Mouse (Mus musculus) kidney, adult 11 months (tissue): ENCODE data around the gene Tdrd12.
A peak's percentile ranks its signal among the peaks of the same experiment; 100 is the strongest.
"Not testable (repeated sequence)": the region's sequence is repeated elsewhere in the genome, so short reads cannot be mapped to it uniquely, and the experiment has no call there.

Source experiments
- DNase-seq: peaks from one replicate; pipeline ENCODE4 v3.0.0; 2022

The Tdrd12 gene

GRCm38 (mm10) chr7:35537562-35537961, at the start of gene Tdrd12:
Tdrd12 (minus strand) TSS chr7:35537745.
- no peak for DNase-seq

GRCm38 (mm10) chr7:35586906-35587445, 49.4 kb upstream of the Tdrd12 start:
- no peak for DNase-seq

GRCm38 (mm10) chr7:35586055-35586905, 48.7 kb upstream of the Tdrd12 start, which contains the start of gene Ankrd27:
Ankrd27 (plus strand) TSS chr7:35586244.
- peak; percentile 97 for DNase-seq

- no peak for DNase-seq
Measured at GRCm38 (mm10) chr7:35585191-35586054, 47.9 kb upstream of the Tdrd12 start, which contains the start of gene Rgs9bp. Rgs9bp (minus strand) TSS chr7:35585582.

GRCm38 (mm10) chr7:35584786-35585190, 47.2 kb upstream of the Tdrd12 start:
- DNase-seq = no peak

- no peak for DNase-seq
Measured at GRCm38 (mm10) chr7:35584068-35584785, 46.7 kb upstream of the Tdrd12 start.

- no peak for DNase-seq
Measured at GRCm38 (mm10) chr7:35583476-35584025, 46.0 kb upstream of the Tdrd12 start.

GRCm38 (mm10) chr7:35582719-35583118, 45.2 kb upstream of the Tdrd12 start:
- no peak for DNase-seq

GRCm38 (mm10) chr7:35579849-35580248, 42.3 kb upstream of the Tdrd12 start:
- DNase-seq = no peak

GRCm38 (mm10) chr7:35570883-35571282, 33.3 kb upstream of the Tdrd12 start:
- DNase-seq = not testable (repeated sequence)

GRCm38 (mm10) chr7:35569724-35570123, 32.2 kb upstream of the Tdrd12 start:
- not testable (repeated sequence) for DNase-seq

- DNase-seq = peak; percentile 54
Measured at GRCm38 (mm10) chr7:35565965-35566364, 28.4 kb upstream of the Tdrd12 start.

GRCm38 (mm10) chr7:35564872-35565271, 27.3 kb upstream of the Tdrd12 start:
- not testable (repeated sequence) for DNase-seq

- DNase-seq = no peak
Measured at GRCm38 (mm10) chr7:35564067-35564865, 26.7 kb upstream of the Tdrd12 start.

GRCm38 (mm10) chr7:35563071-35563470, 25.5 kb upstream of the Tdrd12 start:
- no peak for DNase-seq

- DNase-seq = no peak
Measured at GRCm38 (mm10) chr7:35559838-35560237, 22.3 kb upstream of the Tdrd12 start.

GRCm38 (mm10) chr7:35558681-35559080, 21.1 kb upstream of the Tdrd12 start:
- DNase-seq = no peak

GRCm38 (mm10) chr7:35557577-35557976, 20.0 kb upstream of the Tdrd12 start:
- peak; percentile 23 for DNase-seq

- DNase-seq = no peak
Measured at GRCm38 (mm10) chr7:35556905-35557304, 19.4 kb upstream of the Tdrd12 start.

- no peak for DNase-seq
Measured at GRCm38 (mm10) chr7:35556205-35556603, 18.7 kb upstream of the Tdrd12 start, which contains the start of gene Nudt19. Nudt19 (minus strand) TSS chr7:35556304.
